Mouse (Mus musculus) thymus, adult 2 months (tissue): Measurements from ENCODE around the gene Gm49380. TPM values are rescaled to one million over a fixed set of nuclear protein-coding genes. Genes with fewer than 3 reads are reported as not detected.

Source experiments
- DNase-seq: peaks from one replicate; pipeline ENCODE4 v3.0.0; 2021
- H3K27ac ChIP-seq: fragments of 200-500 bp; 2 replicates; pipeline ENCODE4 v1.5.1; 2012; ENCODE audit warnings: low read length, control low read depth; ENCODE audit not compliant: control insufficient read depth, insufficient read depth
- H3K27me3 ChIP-seq: fragments of 200-500 bp; 2 replicates; pipeline ENCODE4 v1.6.1; 2012; ENCODE audit warnings: mild to moderate bottlenecking, low read length, moderate library complexity, mixed read lengths; ENCODE audit not compliant: control insufficient read depth, insufficient read depth
- H3K36me3 ChIP-seq: fragments of 200-500 bp; 2 replicates; pipeline ENCODE4 v1.6.1; 2012; ENCODE audit warnings: mild to moderate bottlenecking, low read length, moderate library complexity; ENCODE audit not compliant: control insufficient read depth, insufficient read depth
- H3K4me1 ChIP-seq: fragments of 200-500 bp; replicated peaks from 2 replicates; pipeline ENCODE4 v1.6.1; 2012; ENCODE audit warnings: low read length; ENCODE audit not compliant: control insufficient read depth, insufficient read depth
- H3K4me3 ChIP-seq: fragments of 200-500 bp; 2 replicates; pipeline ENCODE4 v1.5.1; 2012; ENCODE audit warnings: mild to moderate bottlenecking, low read length, control low read depth, moderate library complexity; ENCODE audit not compliant: control insufficient read depth, insufficient read depth
- CTCF ChIP-seq: fragments of 200-500 bp; IDR thresholded peaks from 2 replicates; pipeline ENCODE4 v1.5.1; 2012; ENCODE audit warnings: mild to moderate bottlenecking, control low read depth, low read length, moderate library complexity, borderline replicate concordance; ENCODE audit not compliant: control insufficient read depth, poor library complexity, insufficient read depth; ENCODE audit errors: extremely low read depth
- POLR2A ChIP-seq: fragments of 200-500 bp; IDR thresholded peaks from 2 replicates; pipeline ENCODE4 v1.6.1; 2012; ENCODE audit warnings: mild to moderate bottlenecking, low read length, control low read depth, moderate library complexity; ENCODE audit not compliant: control insufficient read depth, poor library complexity, insufficient read depth; ENCODE audit errors: extremely low read depth
- WGBS: fragments of 180-500 bp; shearing (Covaris S2); methylation state at CpG from one replicate; pipeline ENCODE4 v1.1.7; 2018; 5-methylcytosine and 5-hydroxymethylcytosine counted together
- polyA plus RNA-seq: library from polyadenylated mRNA; depleted of rRNA; stranded (reverse); fragments of >200 nt; gene quantifications from 2 replicates; pipeline ENCODE4 v1.2.3, GENCODE M21; 2012

The Gm49380 gene
- polyA plus RNA-seq, 1 experiment = not detected

- H3K27me3 ChIP-seq = no peaks in the 10 kb centered on the region
- H3K4me3 ChIP-seq = no peak within 1 kb of the TSS
- H3K36me3 ChIP-seq = no peaks in the 10 kb centered on the region; the same call in 1 of the 2 replicates
- peaks cover 3% of the 10 kb centered on the region; the same call in 1 of the 2 replicates for H3K4me1 ChIP-seq
- TF ChIP-seq CTCF (no peak), POLR2A (no peak)
- WGBS = 97% methylated on average over 9 of the region's 9 CpGs
- DNase-seq = no peak
- H3K27ac ChIP-seq = no peak within 1 kb of the TSS
Observed at GRCm38 (mm10) chr9:44101490-44101889, 11.8 kb downstream of the Gm49380 start, which contains the start of gene Mfrp. Gene Mfrp, plus strand, starts transcription at chr9:44101729.

- DNase-seq = no peak
- Histone ChIP-seq H3K36me3 (no peaks in the 10 kb centered on the region), H3K4me1 (peaks cover 18% of the 10 kb centered on the region), H3K4me3 (no peak overlapping the region), H3K27me3 (no peaks in the 10 kb centered on the region), H3K27ac (no peak overlapping the region)
- TF ChIP-seq CTCF = no peak
- no peak for TF ChIP-seq POLR2A
- WGBS = 86% methylated on average over 9 of the region's 9 CpGs
Observed at GRCm38 (mm10) chr9:44096536-44096935, 16.8 kb downstream of the Gm49380 start.

- TF ChIP-seq POLR2A = no peak
- no peak for TF ChIP-seq CTCF
- Histone ChIP-seq H3K36me3 (no peaks in the 10 kb centered on the region), H3K4me3 (no peak overlapping the region), H3K27me3 (no peaks in the 10 kb centered on the region), H3K4me1 (peaks cover 18% of the 10 kb centered on the region), H3K27ac (no peak overlapping the region)
- 75% methylated on average over 9 of the region's 9 CpGs for WGBS
- DNase-seq = no peak
Observed at GRCm38 (mm10) chr9:44095781-44096180, 17.5 kb downstream of the Gm49380 start.

GRCm38 (mm10) chr9:44094737-44095136, 18.6 kb downstream of the Gm49380 start:
- H3K27me3 ChIP-seq = no peaks in the 10 kb centered on the region
- DNase-seq = no peak
- TF ChIP-seq POLR2A (no peak), CTCF (no peak)
- H3K36me3 ChIP-seq = no peaks in the 10 kb centered on the region
- no peak overlapping the region for H3K27ac ChIP-seq
- peaks cover 21% of the 10 kb centered on the region for H3K4me1 ChIP-seq
- no peak overlapping the region for H3K4me3 ChIP-seq
- 61% methylated on average over 3 of the region's 3 CpGs for WGBS

GRCm38 (mm10) chr9:44093612-44094503, 19.4 kb downstream of the Gm49380 start:
- peak; percentile 89 for DNase-seq
- Histone ChIP-seq H3K4me3 (no peak overlapping the region), H3K4me1 (peaks cover 30% of the 10 kb centered on the region), H3K36me3 (no peaks in the 10 kb centered on the region), H3K27ac (no peak overlapping the region), H3K27me3 (no peaks in the 10 kb centered on the region)
- TF ChIP-seq CTCF (peak; percentile 96), POLR2A (no peak)
- 25% methylated on average over 24 of the region's 24 CpGs for WGBS

GRCm38 (mm10) chr9:44088877-44089608, 24.3 kb downstream of the Gm49380 start:
- WGBS = 18% methylated on average over 12 of the region's 12 CpGs
- no peak overlapping the region; the same call in 1 of the 2 replicates for H3K27ac ChIP-seq
- no peaks in the 10 kb centered on the region for H3K36me3 ChIP-seq
- no peak for TF ChIP-seq CTCF
- no peak for TF ChIP-seq POLR2A
- H3K4me3 ChIP-seq = no peak overlapping the region
- DNase-seq = peak; percentile 50
- peaks cover 3% of the 10 kb centered on the region; the same call in 1 of the 2 replicates for H3K27me3 ChIP-seq
- H3K4me1 ChIP-seq = peaks cover 41% of the 10 kb centered on the region
